In the genomic region with DNA sequence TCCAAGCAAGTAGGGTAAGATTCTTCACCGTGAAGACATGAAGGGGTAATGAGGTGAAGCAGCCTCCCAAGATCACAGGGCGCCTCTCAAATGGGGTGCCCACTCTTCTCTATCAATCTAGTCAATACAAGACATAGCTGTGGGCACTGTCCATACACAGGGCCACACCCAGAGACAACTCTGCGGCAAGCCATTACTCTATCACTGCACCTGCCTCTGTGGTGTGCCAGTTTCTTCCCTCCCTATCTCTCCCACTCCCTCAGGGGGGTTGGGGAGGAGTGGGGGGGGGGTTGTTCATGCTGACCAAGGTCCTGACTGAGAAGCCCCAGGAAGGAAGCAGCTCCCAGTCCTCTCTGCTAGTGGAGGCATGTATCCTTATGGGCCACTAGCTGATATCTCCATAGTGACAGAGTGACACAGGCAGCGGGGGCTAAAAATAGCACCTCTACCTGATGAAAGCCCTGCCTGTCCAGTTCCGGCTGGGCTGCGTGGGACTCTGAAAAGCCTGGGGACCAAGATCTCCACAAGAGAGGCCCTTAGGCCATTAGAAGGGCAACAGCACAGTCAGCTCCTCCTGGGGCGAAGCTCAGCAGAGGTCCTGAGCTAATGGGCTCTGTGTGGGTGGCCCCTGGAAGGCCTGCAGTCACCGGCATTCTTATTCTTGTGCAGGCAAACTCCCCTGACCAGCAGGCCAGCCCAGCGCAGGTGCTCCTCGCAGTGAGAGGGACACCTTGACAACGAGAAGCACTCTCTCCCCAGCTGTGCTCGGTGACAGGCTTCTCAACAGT, we compare ENCODE assay signal across 9 mouse cellular contexts. TPM values are rescaled to one million over a fixed set of nuclear protein-coding genes. Genes with fewer than 3 reads are reported as not detected.
DNase-seq lines count a peak whose midpoint lies in the region; ATAC-seq lines count a peak whose summit lies in the region.
"Had no signal": no experiment of that assay in that cellular context is flagged by ENCODE, and none has a peak within 500 bp of the region (broad histone marks: within the 10 kb centered on the region; RNA-seq: fewer than 3 reads in every experiment).

No protein-coding gene starts in this region.

- no peak overlapping the region for H3K9ac ChIP-seq in lung, embryonic 15.5 days
- H3K9ac ChIP-seq in heart, embryonic 16.5 days (ENCODE audit: low read length), result peak overlapping the region; percentile 55
- H3K9ac ChIP-seq in stomach, embryonic 15.5 days, result no peak overlapping the region

- no peaks in the 10 kb centered on the region for H3K9me3 ChIP-seq in lung, embryonic 15.5 days
- H3K9me3 ChIP-seq in heart, embryonic 16.5 days (replicated peaks; ENCODE audit: control insufficient read depth, low read length), result no peaks in the 10 kb centered on the region
- no peaks in the 10 kb centered on the region for H3K9me3 ChIP-seq in stomach, embryonic 15.5 days
- H3K9me3 ChIP-seq: midbrain, embryonic 10.5 days had no signal

- peaks cover 29% of the 10 kb centered on the region for H3K4me1 ChIP-seq in lung, embryonic 15.5 days
- H3K4me1 ChIP-seq in heart, embryonic 16.5 days (ENCODE audit: control insufficient read depth, insufficient read depth, low read length), result peaks cover 53% of the 10 kb centered on the region
- peaks cover 22% of the 10 kb centered on the region for H3K4me1 ChIP-seq in stomach, embryonic 15.5 days

- no peak overlapping the region for H3K4me3 ChIP-seq in lung, embryonic 15.5 days
- H3K4me3 ChIP-seq in heart, embryonic 16.5 days (ENCODE audit: low read length), result no peak overlapping the region
- H3K4me3 ChIP-seq in stomach, embryonic 15.5 days (replicated peaks), result no peak overlapping the region
- H3K4me3 ChIP-seq: midbrain, embryonic 10.5 days had no signal

- 41% methylated on average over 12 of the region's 12 CpGs for WGBS in lung, embryonic 15.5 days
- 36% methylated on average over 12 of the region's 12 CpGs for WGBS in heart, embryonic 16.5 days
- 52% methylated on average over 12 of the region's 12 CpGs for WGBS in stomach, embryonic 15.5 days

- no peaks in the 10 kb centered on the region for H3K27me3 ChIP-seq in lung, embryonic 15.5 days
- no peaks in the 10 kb centered on the region for H3K27me3 ChIP-seq in heart, embryonic 16.5 days (ENCODE audit: control insufficient read depth, insufficient read depth, low read length)
- no peaks in the 10 kb centered on the region for H3K27me3 ChIP-seq in stomach, embryonic 15.5 days (replicated peaks)

- no peaks in the 10 kb centered on the region; the same call in 1 of the 2 replicates for H3K36me3 ChIP-seq in lung, embryonic 15.5 days
- H3K36me3 ChIP-seq in heart, embryonic 16.5 days (ENCODE audit: control insufficient read depth, insufficient read depth), result no peaks in the 10 kb centered on the region
- H3K36me3 ChIP-seq in stomach, embryonic 15.5 days, result no peaks in the 10 kb centered on the region
- H3K36me3 ChIP-seq: midbrain, embryonic 10.5 days had no signal

- peak; percentile 47; the same call in 1 of the 2 replicates for ATAC-seq in lung, embryonic 15.5 days (ENCODE audit: borderline replicate concordance, extremely low read depth, low FRiP score, low TSS enrichment)
- peak; percentile 66 for ATAC-seq in heart, embryonic 16.5 days (replicated peaks; ENCODE audit: extremely low read depth, insufficient read depth, low FRiP score)
- peak; percentile 40; the same call in 1 of the 2 replicates for ATAC-seq in stomach, embryonic 15.5 days (ENCODE audit: insufficient read depth, low FRiP score, low read depth)

- peak overlapping the region; percentile 43 for H3K27ac ChIP-seq in lung, embryonic 15.5 days
- H3K27ac ChIP-seq in heart, embryonic 16.5 days (ENCODE audit: low read length), result peak overlapping the region; percentile 79
- 0 out of 2 replicates have a peak overlapping the region, but pooled peaks have one; percentile 27 for H3K27ac ChIP-seq in stomach, embryonic 15.5 days
- H3K27ac ChIP-seq: midbrain, embryonic 10.5 days had no signal

- no peak overlapping the region for H3K4me2 ChIP-seq in lung, embryonic 15.5 days
- peak overlapping the region; percentile 34 for H3K4me2 ChIP-seq in heart, embryonic 16.5 days (ENCODE audit: low read depth, low read length)
- H3K4me2 ChIP-seq in stomach, embryonic 15.5 days, result no peak overlapping the region

- peak; percentile 40 for DNase-seq in gastrocnemius, adult 18-20 months (ENCODE audit: low spot score)
- no peak for DNase-seq in gastrocnemius, postnatal 4 days (ENCODE audit: low spot score in 2 of 2)
- DNase-seq in lung, postnatal 25 days (ENCODE audit: low spot score), result no peak
- DNase-seq in kidney, postnatal 25 days, result no peak
- DNase-seq in adrenal gland, adult 18-20 months (ENCODE audit: low spot score in 2 of 2), result no peak

RNA-seq across cellular contexts. Expression of gene Pitpnm2, which starts 15.5 kb away (rescaled TPM):
- total RNA-seq in gastrocnemius, adult 18-20 months (2021), result 10 to 100 TPM; 19.6 to 20.9 TPM
- total RNA-seq in gastrocnemius, postnatal 4 days (2021), result 10 to 100 TPM; 24.7 to 28.9 TPM
- polyA plus RNA-seq in lung, embryonic 15.5 days (2015; fragmentation: Nextera tagmentation; extraction: Ambion mirVana), result 6.2 and 6.7 TPM in 2 replicates
- polyA plus RNA-seq in heart, embryonic 16.5 days (2015; fragmentation: Nextera tagmentation; extraction: Ambion mirVana), result 6.9 and 7.3 TPM in 2 replicates
- polyA plus RNA-seq in stomach, embryonic 15.5 days (2015; fragmentation: Nextera tagmentation; extraction: Ambion mirVana), result 5.1 and 5.2 TPM in 2 replicates
- total RNA-seq in adrenal gland, adult 18-20 months (2021), result 10 to 100 TPM; 36.4 to 61.1 TPM

Comparison
In these comparisons a context has a peak if more than half of its experiments do, and no peak if none do; other contexts are left out.
1. H3K27ac ChIP-seq: peak in every context shown above with its lines; median percentile 79 in heart, embryonic 16.5 days; 43 in lung, embryonic 15.5 days; 27 in stomach, embryonic 15.5 days.